ENCODE assay signal across 17 mouse cellular contexts in genomic region chr2:71938716-71939393, GRCm38 (mm10). TPM values are rescaled to one million over a fixed set of nuclear protein-coding genes. Genes with fewer than 3 reads are reported as not detected.
DNase-seq lines count a peak whose midpoint lies in the region; ATAC-seq and TF ChIP-seq lines count a peak whose summit lies in the region.
"Had no signal": no experiment of that assay in that cellular context is flagged by ENCODE, and none has a peak within 500 bp of the region (broad histone marks: within the 10 kb centered on the region; RNA-seq: fewer than 3 reads in every experiment).

No protein-coding gene starts in this region.

- no peak for ATAC-seq in midbrain, embryonic 11.5 days (ENCODE audit: low FRiP score)
- ATAC-seq in midbrain, postnatal 0 days (ENCODE audit: low FRiP score): no peak
- no peak for ATAC-seq in heart, embryonic 13.5 days (ENCODE audit: extremely low read depth, insufficient number of reproducible peaks, low FRiP score, low TSS enrichment)
- ATAC-seq: activated CD4-positive, CD25-positive, alpha-beta regulatory T cell, adult 4 months; forebrain, embryonic 13.5 days had no signal

- intact Hi-C loops in heart, postnatal 36 days (cut with DNase I): no loop called here

- H3K9ac ChIP-seq in midbrain, embryonic 11.5 days (ENCODE audit: low read length): no peak overlapping the region
- no peak overlapping the region for H3K9ac ChIP-seq in midbrain, postnatal 0 days (replicated peaks; ENCODE audit: low read length, poor library complexity, severe bottlenecking)
- no peak overlapping the region for H3K9ac ChIP-seq in heart, embryonic 13.5 days
- H3K9ac ChIP-seq: forebrain, embryonic 13.5 days; limb, embryonic 12.5 days had no signal

- H3K9me3 ChIP-seq in midbrain, embryonic 11.5 days (ENCODE audit: control insufficient read depth, low read length): no peaks in the 10 kb centered on the region; the same call in 1 of the 2 replicates
- H3K9me3 ChIP-seq in midbrain, postnatal 0 days (ENCODE audit: low read length): no peaks in the 10 kb centered on the region
- no peaks in the 10 kb centered on the region for H3K9me3 ChIP-seq in heart, embryonic 13.5 days
- H3K9me3 ChIP-seq: limb, embryonic 12.5 days; megakaryocyte, embryonic 14.5 days had no signal

- WGBS in midbrain, embryonic 11.5 days: 75% methylated on average over 6 of the region's 6 CpGs
- 52% methylated on average over 6 of the region's 6 CpGs for WGBS in midbrain, postnatal 0 days
- 27% methylated on average over 6 of the region's 6 CpGs for WGBS in heart, embryonic 13.5 days

- H3K4me1 ChIP-seq in midbrain, embryonic 11.5 days (ENCODE audit: control insufficient read depth, insufficient read depth, low read length): no peaks in the 10 kb centered on the region
- H3K4me1 ChIP-seq in midbrain, postnatal 0 days (ENCODE audit: insufficient read depth, low read length): no peaks in the 10 kb centered on the region
- peaks cover 19% of the 10 kb centered on the region for H3K4me1 ChIP-seq in heart, embryonic 13.5 days
- H3K4me1 ChIP-seq: limb, embryonic 12.5 days; megakaryocyte, embryonic 14.5 days had no signal

- H3K27me3 ChIP-seq in midbrain, embryonic 11.5 days (ENCODE audit: control insufficient read depth, insufficient read depth, low read length): no peaks in the 10 kb centered on the region
- no peaks in the 10 kb centered on the region for H3K27me3 ChIP-seq in midbrain, postnatal 0 days (ENCODE audit: insufficient read depth, low read length)
- H3K27me3 ChIP-seq in heart, embryonic 13.5 days (replicated peaks): no peaks in the 10 kb centered on the region
- H3K27me3 ChIP-seq: forebrain, embryonic 13.5 days; limb, embryonic 12.5 days had no signal

- no peak for TF ChIP-seq CTCF in midbrain, postnatal 0 days (IDR thresholded peaks at IDR 0.05)

- no peak overlapping the region for H3K4me2 ChIP-seq in midbrain, embryonic 11.5 days
- H3K4me2 ChIP-seq in midbrain, postnatal 0 days (ENCODE audit: low read depth, low read length, poor library complexity, severe bottlenecking): no peak overlapping the region
- peak overlapping the region; percentile 29 for H3K4me2 ChIP-seq in heart, embryonic 13.5 days
- H3K4me2 ChIP-seq: forebrain, embryonic 13.5 days; limb, embryonic 12.5 days had no signal

- H3K36me3 ChIP-seq in midbrain, embryonic 11.5 days (ENCODE audit: control insufficient read depth, insufficient read depth, low read length): no peaks in the 10 kb centered on the region
- no peaks in the 10 kb centered on the region for H3K36me3 ChIP-seq in midbrain, postnatal 0 days (ENCODE audit: insufficient read depth, low read length)
- H3K36me3 ChIP-seq in heart, embryonic 13.5 days: no peaks in the 10 kb centered on the region
- H3K36me3 ChIP-seq: limb, embryonic 12.5 days had no signal

- no peak overlapping the region for H3K27ac ChIP-seq in midbrain, embryonic 11.5 days (ENCODE audit: low read depth, low read length)
- H3K27ac ChIP-seq in midbrain, postnatal 0 days (ENCODE audit: low read depth, low read length): no peak overlapping the region
- peak overlapping the region; percentile 81 for H3K27ac ChIP-seq in heart, embryonic 13.5 days (replicated peaks)
- H3K27ac ChIP-seq: forebrain, embryonic 13.5 days; limb, embryonic 12.5 days had no signal

- DNase-seq in heart, adult 11 months: peak; percentile 75
- DNase-seq in heart, postnatal 36 days: no peak
- DNase-seq in midbrain, embryonic 11.5 days (ENCODE audit: low spot score, missing footprints): peak; percentile 49
- no peak for DNase-seq in midbrain, postnatal 0 days (ENCODE audit: low spot score)
- no peak for DNase-seq in ovary, postnatal 14 days (ENCODE audit: low spot score)
- DNase-seq in liver: no peak
- no peak for DNase-seq in c-Kit-positive CD71-positive TER-119-positive erythroid progenitor cells, embryonic 14.5 days (ENCODE audit: low spot score)
- DNase-seq: B cell, adult 2 months; cerebellum, postnatal 10 days; kidney, adult 9 months; lung, adult 2 months had no signal

- no peak overlapping the region for H3K4me3 ChIP-seq in midbrain, embryonic 11.5 days (ENCODE audit: low read depth, low read length)
- no peak overlapping the region for H3K4me3 ChIP-seq in midbrain, postnatal 0 days (ENCODE audit: low read depth, low read length)
- no peak overlapping the region for H3K4me3 ChIP-seq in heart, embryonic 13.5 days
- H3K4me3 ChIP-seq: forebrain, embryonic 13.5 days; limb, embryonic 12.5 days; megakaryocyte, embryonic 14.5 days had no signal

RNA-seq across cellular contexts. Expression of gene Rapgef4, which starts 42.2 kb away (rescaled TPM):
- total RNA-seq in heart, postnatal 36 days (2021): 10 to 100 TPM; 25.8 to 33.4 TPM
- polyA plus RNA-seq in midbrain, embryonic 11.5 days (2014; fragmentation: Nextera tagmentation; extraction: Ambion mirVana): 2.0 TPM in 2 replicates
- total RNA-seq in midbrain, postnatal 0 days (2014; rRNA removed): 66.0 and 78.6 TPM in 2 replicates
- 44.6 and 48.5 TPM in 2 replicates for polyA plus RNA-seq in midbrain, postnatal 0 days (2015; fragmentation: Nextera tagmentation; extraction: Ambion mirVana)
- 3.6 and 4.2 TPM in 2 replicates for polyA plus RNA-seq in heart, embryonic 13.5 days (2015; fragmentation: Nextera tagmentation; extraction: Ambion mirVana)
- total RNA-seq: MEL had no signal

Comparison
In these comparisons a context has a peak if more than half of its experiments do, and no peak if none do; other contexts are left out.
1. DNase-seq: peak in heart, adult 11 months (single experiment) and midbrain, embryonic 11.5 days (single experiment); none in heart, postnatal 36 days (0 of 2), midbrain, postnatal 0 days (single experiment), ovary, postnatal 14 days (single experiment), liver (single experiment) and c-Kit-positive CD71-positive TER-119-positive erythroid progenitor cells, embryonic 14.5 days (single experiment).